Mouse (Mus musculus) liver, embryonic 11.5 days (tissue): Measurements from ENCODE around the gene Rsg1. TPM values are rescaled to one million over a fixed set of nuclear protein-coding genes. Genes with fewer than 3 reads are reported as not detected.

Experiments
- ATAC-seq: fragments of 200-750 bp; cut with Nextera tagmentation; replicated peaks from 2 replicates; pipeline ENCODE4 v1.8.0; 2017; ENCODE audit warnings: moderate number of reproducible peaks, mild to moderate bottlenecking, moderate TSS enrichment, moderate library complexity; ENCODE audit not compliant: low FRiP score
- DNase-seq: peaks from one replicate; pipeline ENCODE4 v3.0.0-alpha.2; 2017; ENCODE audit warnings: low spot score
- H3K27ac ChIP-seq: fragments of 300-500 bp; sonication (generic); 2 replicates; pipeline ENCODE4 v1.5.1; 2014; ENCODE audit warnings: mild to moderate bottlenecking, low read depth, low read length, control low read depth
- H3K27me3 ChIP-seq: fragments of 300-500 bp; sonication (generic); replicated peaks from 2 replicates; pipeline ENCODE4 v1.6.1; 2014; ENCODE audit warnings: low read length, mixed read lengths; ENCODE audit not compliant: control insufficient read depth, insufficient read depth
- H3K36me3 ChIP-seq: fragments of 300-500 bp; sonication (generic); 2 replicates; pipeline ENCODE4 v1.6.1; 2014; ENCODE audit warnings: mild to moderate bottlenecking, low read length, moderate library complexity, mixed read lengths; ENCODE audit not compliant: control insufficient read depth, insufficient read depth
- H3K4me1 ChIP-seq: fragments of 300-500 bp; sonication (generic); replicated peaks from 2 replicates; pipeline ENCODE4 v1.6.1; 2014; ENCODE audit warnings: low read length, mixed read lengths; ENCODE audit not compliant: control insufficient read depth, insufficient read depth
- H3K4me2 ChIP-seq: fragments of 300-500 bp; sonication (generic); 2 replicates; pipeline ENCODE4 v1.6.1; 2014; ENCODE audit warnings: mild to moderate bottlenecking, control low read depth, moderate library complexity
- H3K4me3 ChIP-seq: fragments of 300-500 bp; sonication (generic); 2 replicates; pipeline ENCODE4 v1.5.1; 2014; ENCODE audit warnings: low read depth, low read length, control low read depth
- H3K9ac ChIP-seq: fragments of 300-500 bp; sonication (generic); 2 replicates; pipeline ENCODE4 v1.6.1; 2014; ENCODE audit warnings: low read depth, low read length, control low read depth
- H3K9me3 ChIP-seq: fragments of 300-500 bp; sonication (generic); 2 replicates; pipeline ENCODE4 v1.6.1; 2016; ENCODE audit warnings: low read length, inconsistent platforms, mixed read lengths; ENCODE audit not compliant: control insufficient read depth
- WGBS: fragments of 180-500 bp; shearing (Covaris S2); extraction: QIAGEN DNeasy Blood & Tissue Kit; methylation state at CpG from one replicate; pipeline ENCODE4 v1.1.7; 2014; 5-methylcytosine and 5-hydroxymethylcytosine counted together
- polyA plus RNA-seq: library from polyadenylated mRNA; unstranded; fragments of >200 nt; fragmentation: Nextera tagmentation; extraction: Ambion mirVana; gene quantifications from 2 replicates; pipeline ENCODE4 v1.2.1, GENCODE M21; 2014

Gene Rsg1
- polyA plus RNA-seq, 1 experiment from 2014 or later: 4.6 TPM

- Histone ChIP-seq H3K27me3 (peaks cover 10% of the 10 kb centered on the region), H3K27ac (no peak overlapping the region), H3K9me3 (no peaks in the 10 kb centered on the region), H3K4me2 (no peak overlapping the region), H3K4me1 (peaks cover 3% of the 10 kb centered on the region; the same call in 1 of the 2 replicates), H3K36me3 (no peaks in the 10 kb centered on the region), H3K4me3 (no peak overlapping the region), H3K9ac (no peak overlapping the region)
- ATAC-seq (no peak), DNase-seq (no peak)
- 67% methylated on average over 7 of the region's 7 CpGs for WGBS
Measured at GRCm38 (mm10) chr4:141271228-141271627, 57.5 kb downstream of the Rsg1 start.

DNA sequence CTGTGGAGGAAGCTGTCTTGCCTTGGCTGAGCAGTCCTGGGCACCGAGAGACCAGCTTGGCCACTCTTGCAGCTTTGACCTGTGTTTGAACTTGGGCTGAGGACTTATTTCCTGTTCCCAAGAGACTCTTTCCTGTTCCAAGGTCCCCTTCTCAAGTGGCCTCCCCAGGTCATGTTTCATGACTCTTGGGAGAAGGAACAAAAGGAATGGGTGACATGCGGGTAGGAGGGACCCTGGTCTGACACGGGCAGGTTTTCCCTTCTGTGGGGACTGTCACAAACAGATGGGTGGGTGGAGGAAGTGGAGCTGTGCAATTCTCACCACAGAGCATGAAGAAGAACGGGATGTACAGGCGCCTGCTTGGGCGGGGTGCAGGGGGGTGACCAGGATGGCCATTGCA is 58.0 kb downstream of the Rsg1 start:
- WGBS: 49% methylated on average over 6 of the region's 6 CpGs
- H3K9ac ChIP-seq: no peak overlapping the region
- H3K4me2 ChIP-seq: no peak overlapping the region
- H3K4me1 ChIP-seq: peaks cover 3% of the 10 kb centered on the region; the same call in 1 of the 2 replicates
- no peak overlapping the region for H3K27ac ChIP-seq
- H3K27me3 ChIP-seq: peaks cover 10% of the 10 kb centered on the region
- DNase-seq: no peak
- no peak overlapping the region for H3K4me3 ChIP-seq
- ATAC-seq: no peak
- no peaks in the 10 kb centered on the region for H3K36me3 ChIP-seq
- no peaks in the 10 kb centered on the region for H3K9me3 ChIP-seq

DNA sequence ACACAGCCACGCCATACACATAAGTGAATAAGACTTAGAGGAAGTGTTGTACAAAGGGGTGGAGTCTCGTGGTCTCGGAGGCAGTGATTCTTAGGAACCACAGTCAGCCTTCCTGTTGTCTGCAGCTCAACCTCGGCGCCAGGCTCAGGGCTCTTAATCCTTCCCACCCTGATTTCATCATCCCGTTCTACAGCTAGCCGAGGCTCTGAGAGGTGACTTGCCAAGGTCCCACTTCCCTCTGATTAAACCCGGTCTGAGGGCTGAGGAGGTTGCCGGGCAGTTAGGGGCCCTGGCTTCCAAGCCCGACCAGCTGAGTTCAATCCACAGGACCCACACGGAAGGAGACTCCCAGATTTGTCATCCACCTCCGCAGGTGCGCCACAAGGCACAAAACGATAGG is 59.1 kb downstream of the Rsg1 start:
- no peaks in the 10 kb centered on the region for H3K9me3 ChIP-seq
- no peaks in the 10 kb centered on the region for H3K36me3 ChIP-seq
- no peak overlapping the region for H3K27ac ChIP-seq
- 14% methylated on average over 14 of the region's 14 CpGs for WGBS
- no peak overlapping the region for H3K9ac ChIP-seq
- ATAC-seq (no peak), DNase-seq (no peak)
- H3K27me3 ChIP-seq: peaks cover 10% of the 10 kb centered on the region
- peaks cover 3% of the 10 kb centered on the region for H3K4me1 ChIP-seq
- H3K4me2 ChIP-seq: peak overlapping the region; percentile 39
- no peak overlapping the region for H3K4me3 ChIP-seq

DNA sequence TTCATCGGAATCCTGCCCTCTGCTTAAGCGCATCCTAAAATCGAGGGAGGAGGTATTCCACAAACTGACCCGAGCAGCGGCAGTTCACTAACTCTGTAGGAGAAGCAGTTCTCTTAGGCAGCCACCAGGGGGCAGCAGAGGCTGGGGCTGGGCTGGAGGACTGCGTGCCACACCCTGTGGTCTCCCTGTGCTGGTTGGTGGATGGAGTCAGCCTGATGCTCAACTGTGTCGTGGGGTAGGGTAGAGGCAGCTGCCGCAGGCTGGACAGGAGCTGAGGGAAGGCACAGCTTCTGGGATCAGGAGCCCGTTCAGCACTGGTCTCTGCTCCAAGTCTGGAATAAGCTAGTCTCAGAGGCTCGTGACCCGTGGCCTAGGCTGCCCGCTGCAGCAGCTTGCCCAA is 59.5 kb downstream of the Rsg1 start:
- Histone ChIP-seq H3K27ac (no peak overlapping the region), H3K4me2 (peak overlapping the region; percentile 39), H3K27me3 (peaks cover 10% of the 10 kb centered on the region), H3K4me1 (peaks cover 7% of the 10 kb centered on the region), H3K4me3 (no peak overlapping the region), H3K9ac (no peak overlapping the region), H3K9me3 (no peaks in the 10 kb centered on the region), H3K36me3 (no peaks in the 10 kb centered on the region)
- peak; percentile 87 for DNase-seq
- 21% methylated on average over 12 of the region's 12 CpGs for WGBS
- ATAC-seq: peak; percentile 69

DNA sequence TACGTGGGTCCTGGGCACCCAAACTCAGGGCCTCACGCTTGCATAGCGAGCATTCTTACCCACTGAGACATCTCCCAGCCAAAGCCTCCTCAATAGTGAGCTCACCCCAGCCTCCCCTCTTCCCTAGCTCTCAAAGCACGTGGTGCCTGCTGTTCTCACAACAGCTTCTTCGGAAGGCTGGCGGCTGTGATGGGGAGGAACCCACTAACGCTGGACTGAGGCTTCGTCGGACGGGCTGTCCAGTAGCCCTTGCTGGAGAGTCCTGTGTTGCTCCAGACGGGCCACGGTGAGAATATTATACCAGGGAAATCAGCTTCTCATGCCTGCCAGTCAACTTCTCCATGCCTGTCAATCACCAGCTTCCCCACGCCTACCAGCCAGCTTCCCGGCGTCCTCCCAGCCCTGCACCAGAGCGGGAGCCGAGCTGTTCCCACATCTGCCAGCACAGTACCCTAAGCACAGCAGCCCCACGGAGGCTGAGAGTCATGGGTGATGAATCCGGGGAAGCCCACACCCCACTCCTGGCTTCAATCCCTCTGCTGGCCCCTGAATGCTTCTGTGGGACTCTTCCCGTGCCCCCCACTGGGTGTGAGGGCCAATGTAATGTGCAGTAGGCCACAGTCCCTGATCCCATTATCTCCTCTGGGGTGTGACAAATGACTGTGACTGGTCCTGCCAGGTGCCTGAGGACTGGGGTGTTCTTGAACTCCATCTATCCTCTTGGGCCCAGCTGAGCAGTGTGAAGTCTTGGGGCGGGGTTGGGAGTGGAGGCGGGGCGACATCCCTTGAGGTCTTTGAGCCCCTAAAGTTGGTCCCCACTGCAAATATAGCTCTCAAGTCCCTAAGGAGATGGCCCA is 61.0 kb downstream of the Rsg1 start:
- ATAC-seq (no peak), DNase-seq (no peak)
- Histone ChIP-seq H3K27me3 (peaks cover 12% of the 10 kb centered on the region), H3K9ac (no peak overlapping the region), H3K4me1 (peaks cover 12% of the 10 kb centered on the region), H3K4me3 (no peak overlapping the region), H3K9me3 (no peaks in the 10 kb centered on the region), H3K27ac (no peak overlapping the region), H3K36me3 (no peaks in the 10 kb centered on the region), H3K4me2 (no peak overlapping the region)
- 35% methylated on average over 23 of the region's 23 CpGs for WGBS

Other genes with a start within 250 kb of the Rsg1 start
- gene Atp13a2, start 227.1 kb upstream of the Rsg1 start, polyA plus RNA-seq: 41.7 and 42.7 TPM in 2 replicates
- gene Mfap2, start 203.5 kb upstream of the Rsg1 start, polyA plus RNA-seq: 107 and 128 TPM in 2 replicates
- gene Crocc, start 153.4 kb upstream of the Rsg1 start, polyA plus RNA-seq: 5.0 and 6.0 TPM in 2 replicates
- gene Necap2, start 135.6 kb upstream of the Rsg1 start, polyA plus RNA-seq: 178 and 180 TPM in 2 replicates
- gene Spata21, start 125.6 kb upstream of the Rsg1 start, polyA plus RNA-seq: 0.19 TPM in 1 of 2 replicates, not detected in the other
- gene Szrd1, start 74.2 kb upstream of the Rsg1 start, polyA plus RNA-seq: 24.7 and 26.2 TPM in 2 replicates
- gene Fbxo42, start 66.0 kb upstream of the Rsg1 start, polyA plus RNA-seq: 26.0 and 28.7 TPM in 2 replicates
- 2.3 and 2.5 TPM in 2 replicates for gene Arhgef19, start 25.5 kb downstream of the Rsg1 start, polyA plus RNA-seq
- gene Epha2, start 87.3 kb downstream of the Rsg1 start, polyA plus RNA-seq: 2.5 and 2.9 TPM in 2 replicates
- gene Fam131c, start 154.3 kb downstream of the Rsg1 start, polyA plus RNA-seq: 0.45 and 0.64 TPM in 2 replicates
- 0.19 TPM in 1 of 2 replicates, not detected in the other for gene Clcnka, start 184.8 kb downstream of the Rsg1 start, polyA plus RNA-seq
- gene Clcnkb, start 202.1 kb downstream of the Rsg1 start, polyA plus RNA-seq: not detected in 2 replicates
- 0.42 and 1.2 TPM in 2 replicates for gene Hspb7, start 206.8 kb downstream of the Rsg1 start, polyA plus RNA-seq
- gene Srarp, start 222.1 kb downstream of the Rsg1 start, polyA plus RNA-seq: not detected in 2 replicates
- 24.3 and 26.4 TPM in 2 replicates for gene Zbtb17, start 230.7 kb downstream of the Rsg1 start, polyA plus RNA-seq